Mouse (Mus musculus): ENCODE results near the gene D1Pas1. TPM values are rescaled to one million over a fixed set of nuclear protein-coding genes. Genes with fewer than 3 reads are reported as not detected.

D1Pas1 gene
- polyA plus RNA-seq, 1 experiment from 2014 or later: 0.20 TPM

DNA sequence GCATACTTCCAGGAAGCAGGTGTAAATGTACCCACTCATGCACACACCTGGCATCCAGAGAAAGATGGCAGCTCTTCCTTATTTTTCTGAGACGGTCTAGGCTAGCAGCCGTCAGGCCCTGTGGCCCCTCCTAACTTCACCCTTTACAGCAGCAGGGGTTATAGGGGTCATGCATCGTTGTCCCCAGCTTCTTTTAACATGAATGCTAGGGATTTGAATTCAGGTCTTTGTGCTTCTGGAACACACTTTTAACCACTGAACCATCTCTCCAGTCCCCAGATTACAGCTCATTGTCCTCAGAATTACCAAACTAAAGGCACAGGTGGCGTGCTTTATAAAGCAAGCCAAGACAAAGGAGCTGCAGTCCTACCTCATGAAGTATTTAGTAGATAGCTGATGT is 12.6 kb upstream of the D1Pas1 start:
- H3K4me2 ChIP-seq (replicated peaks): no peak overlapping the region
- WGBS: 79% methylated on average over 4 of the region's 4 CpGs
- ATAC-seq (ENCODE audit: low FRiP score, low read depth): no peak
- no peaks in the 10 kb centered on the region for H3K36me3 ChIP-seq
- H3K4me3 ChIP-seq: no peak overlapping the region
- H3K27me3 ChIP-seq: no peaks in the 10 kb centered on the region; the same call in 1 of the 2 replicates
- H3K9ac ChIP-seq (replicated peaks): no peak overlapping the region
- no peak overlapping the region for H3K27ac ChIP-seq (replicated peaks)
- no peaks in the 10 kb centered on the region for H3K4me1 ChIP-seq
- no peaks in the 10 kb centered on the region for H3K9me3 ChIP-seq

DNA sequence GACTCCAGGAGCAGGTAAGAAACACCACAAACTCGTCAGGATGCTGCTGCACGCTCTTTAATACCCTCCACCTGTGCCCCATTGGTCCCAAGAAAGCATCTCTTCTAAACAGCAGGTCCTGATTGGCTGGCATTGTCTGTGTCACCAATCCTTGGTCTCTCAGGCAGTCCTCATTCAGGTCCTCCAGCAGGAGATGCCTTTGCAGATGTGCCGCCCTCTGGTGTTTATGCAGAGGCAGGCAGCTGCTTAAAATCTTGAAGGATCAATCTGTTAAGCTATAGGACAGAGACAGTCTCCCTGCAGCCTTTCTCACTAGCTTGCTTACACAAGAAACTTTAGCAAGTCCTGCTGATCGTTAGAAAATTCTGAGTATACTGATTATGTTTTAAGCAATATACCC is 7.8 kb upstream of the D1Pas1 start:
- H3K4me2 ChIP-seq (replicated peaks): no peak overlapping the region
- WGBS: 52% methylated on average over 4 of the region's 4 CpGs
- no peak overlapping the region for H3K4me3 ChIP-seq
- no peaks in the 10 kb centered on the region for H3K9me3 ChIP-seq
- no peak for ATAC-seq (ENCODE audit: low FRiP score, low read depth)
- H3K4me1 ChIP-seq: no peaks in the 10 kb centered on the region
- H3K36me3 ChIP-seq: no peaks in the 10 kb centered on the region
- H3K27me3 ChIP-seq: no peaks in the 10 kb centered on the region
- H3K9ac ChIP-seq (replicated peaks): no peak overlapping the region
- no peak overlapping the region for H3K27ac ChIP-seq (replicated peaks)

DNA sequence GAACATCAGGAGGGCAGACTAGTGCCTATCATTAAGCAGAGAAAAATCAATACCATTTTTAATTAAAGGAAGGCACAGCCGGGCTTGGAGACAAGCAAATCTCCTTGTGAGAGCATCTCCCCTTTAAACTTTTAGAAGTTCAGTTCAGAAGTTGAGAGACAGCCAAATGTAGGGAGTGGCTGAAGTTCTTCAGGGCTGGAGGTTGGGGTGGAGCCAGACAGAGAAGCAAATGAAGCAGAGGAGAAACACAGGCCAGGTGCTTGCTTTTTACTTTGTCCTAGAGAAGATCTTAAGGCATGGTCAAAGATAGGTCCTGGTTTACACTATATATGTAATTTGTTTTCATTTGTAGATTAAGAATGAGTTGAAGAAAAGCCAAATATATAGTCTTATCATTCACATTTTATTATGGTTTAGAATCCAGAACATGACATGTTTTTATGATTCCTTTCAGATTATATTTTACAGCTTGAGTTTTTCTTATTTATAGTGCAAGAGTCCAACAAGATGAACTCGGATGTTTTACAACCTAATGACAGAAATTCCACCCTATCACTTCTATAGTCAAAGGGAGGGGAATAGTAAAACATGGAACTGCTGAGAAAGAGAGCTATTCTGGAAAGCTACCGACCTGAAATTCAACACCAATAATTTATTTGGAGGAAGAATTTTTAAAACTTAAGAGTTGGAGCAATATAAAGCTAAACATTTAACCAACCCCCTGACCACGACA is 2.9 kb upstream of the D1Pas1 start:
- H3K4me1 ChIP-seq: no peaks in the 10 kb centered on the region
- ATAC-seq (ENCODE audit: low FRiP score, low read depth): no peak
- H3K4me2 ChIP-seq (replicated peaks): no peak overlapping the region
- no peaks in the 10 kb centered on the region for H3K27me3 ChIP-seq
- no peak overlapping the region for H3K4me3 ChIP-seq
- H3K27ac ChIP-seq (replicated peaks): no peak overlapping the region
- peaks cover 26% of the 10 kb centered on the region for H3K9me3 ChIP-seq
- WGBS: 63% methylated on average over 4 of the region's 4 CpGs
- no peak overlapping the region for H3K9ac ChIP-seq (replicated peaks)
- no peaks in the 10 kb centered on the region for H3K36me3 ChIP-seq

DNA sequence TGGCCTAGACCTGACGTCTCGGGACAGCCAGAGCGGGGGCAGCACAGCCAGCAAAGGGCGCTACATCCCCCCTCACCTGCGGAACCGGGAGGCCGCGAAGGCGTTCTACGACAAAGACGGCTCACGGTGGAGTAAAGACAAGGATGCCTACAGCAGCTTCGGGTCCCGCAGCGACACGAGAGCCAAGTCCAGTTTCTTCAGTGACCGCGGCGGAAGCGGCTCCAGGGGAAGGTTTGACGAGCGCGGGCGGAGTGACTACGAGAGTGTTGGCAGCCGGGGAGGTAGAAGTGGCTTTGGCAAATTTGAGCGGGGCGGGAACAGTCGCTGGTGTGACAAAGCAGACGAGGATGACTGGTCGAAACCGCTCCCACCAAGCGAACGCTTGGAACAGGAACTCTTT is 710 bp downstream of the D1Pas1 start:
- Histone ChIP-seq H3K4me1 (no peaks in the 10 kb centered on the region), H3K27ac (replicated peaks) (no peak overlapping the region), H3K27me3 (no peaks in the 10 kb centered on the region), H3K36me3 (no peaks in the 10 kb centered on the region), H3K4me2 (replicated peaks) (no peak overlapping the region), H3K9ac (replicated peaks) (no peak overlapping the region), H3K9me3 (peaks cover 30% of the 10 kb centered on the region), H3K4me3 (no peak overlapping the region)
- WGBS: 92% methylated on average over 34 of the region's 34 CpGs
- no peak for ATAC-seq (ENCODE audit: low FRiP score, low read depth)

DNA sequence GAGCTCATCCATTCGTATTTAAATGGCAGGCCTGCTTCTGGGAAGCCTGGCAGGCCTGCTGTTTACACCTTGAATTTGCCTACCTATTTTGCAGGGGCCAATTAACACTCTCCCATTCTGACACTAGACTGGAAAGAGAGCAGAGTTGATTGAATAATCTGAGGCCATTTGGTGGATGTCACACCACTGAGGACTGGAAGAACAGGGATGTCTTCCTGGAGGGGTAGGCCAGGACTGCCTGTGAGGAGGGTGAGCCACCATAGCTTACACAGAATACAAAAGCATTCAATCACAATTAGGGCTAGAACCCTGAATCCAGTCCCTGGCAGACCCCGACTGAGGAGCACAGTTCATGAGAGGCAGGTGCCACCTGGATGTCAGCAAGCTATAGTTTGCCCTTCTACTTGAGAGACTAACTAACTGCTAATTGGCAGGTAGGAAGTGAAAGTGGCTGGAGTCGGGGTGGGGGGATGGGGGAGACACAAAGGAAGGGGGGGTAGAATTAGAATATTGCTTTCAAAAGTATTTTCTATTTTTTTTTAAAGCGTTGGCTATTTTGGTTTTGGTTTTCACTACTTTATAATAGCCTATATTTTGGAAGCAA is 9.8 kb downstream of the D1Pas1 start:
- Histone ChIP-seq H3K9me3 (no peaks in the 10 kb centered on the region), H3K4me2 (replicated peaks) (no peak overlapping the region), H3K4me1 (peaks cover 17% of the 10 kb centered on the region), H3K9ac (replicated peaks) (no peak overlapping the region), H3K27ac (replicated peaks) (no peak overlapping the region), H3K27me3 (no peaks in the 10 kb centered on the region), H3K4me3 (no peak overlapping the region), H3K36me3 (no peaks in the 10 kb centered on the region)
- no peak for ATAC-seq (ENCODE audit: low FRiP score, low read depth)
- WGBS: 71% methylated on average over 4 of the region's 4 CpGs

DNA sequence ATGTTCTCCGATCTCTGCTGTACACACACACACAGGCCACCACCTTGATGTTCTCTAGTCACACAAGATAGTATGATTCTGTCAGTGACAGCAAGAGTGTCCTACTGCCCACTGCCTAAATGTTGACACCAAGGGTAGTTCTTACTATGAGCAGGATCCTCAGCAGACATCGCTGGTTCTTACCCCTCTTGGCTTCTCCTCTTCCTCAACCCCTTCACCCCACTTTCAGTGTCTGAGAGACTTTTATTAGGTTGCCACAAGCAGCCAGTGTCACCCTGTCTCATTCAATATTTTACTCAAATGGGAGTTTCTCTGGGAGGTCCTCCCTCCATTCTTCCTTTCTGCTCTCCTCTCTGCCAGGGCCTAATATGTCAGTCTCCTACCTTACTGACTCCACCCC is 10.6 kb downstream of the D1Pas1 start:
- H3K4me1 ChIP-seq: peaks cover 17% of the 10 kb centered on the region
- 95% methylated on average over 2 of the region's 2 CpGs for WGBS
- no peak for ATAC-seq (ENCODE audit: low FRiP score, low read depth)
- no peak overlapping the region for H3K4me3 ChIP-seq
- H3K27me3 ChIP-seq: no peaks in the 10 kb centered on the region
- no peak overlapping the region for H3K27ac ChIP-seq (replicated peaks)
- no peak overlapping the region for H3K9ac ChIP-seq (replicated peaks)
- no peak overlapping the region for H3K4me2 ChIP-seq (replicated peaks)
- H3K9me3 ChIP-seq: no peaks in the 10 kb centered on the region
- no peaks in the 10 kb centered on the region for H3K36me3 ChIP-seq

DNA sequence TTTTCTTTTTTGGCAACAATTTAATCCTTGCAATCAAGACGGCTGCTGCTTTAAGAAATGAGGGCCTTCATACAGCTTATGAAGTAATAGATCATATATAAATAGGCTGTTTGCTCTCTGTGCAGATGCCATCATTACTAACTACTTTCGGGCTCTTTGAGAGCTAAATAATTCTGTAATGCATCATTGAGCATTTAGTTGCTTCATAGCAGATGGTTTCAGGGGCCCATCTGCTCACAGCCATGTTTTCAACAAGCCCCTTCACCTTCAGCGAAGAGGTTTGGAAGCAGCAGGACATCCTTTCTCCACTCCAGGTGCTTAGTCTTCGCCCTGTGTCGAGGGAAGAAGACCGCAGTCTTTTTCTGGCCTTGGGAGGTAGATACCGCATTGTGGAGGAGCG is 12.2 kb downstream of the D1Pas1 start:
- Histone ChIP-seq H3K9ac (replicated peaks) (no peak overlapping the region), H3K4me1 (peaks cover 17% of the 10 kb centered on the region), H3K4me2 (replicated peaks) (no peak overlapping the region), H3K27me3 (no peaks in the 10 kb centered on the region), H3K9me3 (no peaks in the 10 kb centered on the region), H3K36me3 (no peaks in the 10 kb centered on the region), H3K4me3 (no peak overlapping the region), H3K27ac (replicated peaks) (no peak overlapping the region)
- no peak for ATAC-seq (ENCODE audit: low FRiP score, low read depth)
- 72% methylated on average over 8 of the region's 8 CpGs for WGBS

DNA sequence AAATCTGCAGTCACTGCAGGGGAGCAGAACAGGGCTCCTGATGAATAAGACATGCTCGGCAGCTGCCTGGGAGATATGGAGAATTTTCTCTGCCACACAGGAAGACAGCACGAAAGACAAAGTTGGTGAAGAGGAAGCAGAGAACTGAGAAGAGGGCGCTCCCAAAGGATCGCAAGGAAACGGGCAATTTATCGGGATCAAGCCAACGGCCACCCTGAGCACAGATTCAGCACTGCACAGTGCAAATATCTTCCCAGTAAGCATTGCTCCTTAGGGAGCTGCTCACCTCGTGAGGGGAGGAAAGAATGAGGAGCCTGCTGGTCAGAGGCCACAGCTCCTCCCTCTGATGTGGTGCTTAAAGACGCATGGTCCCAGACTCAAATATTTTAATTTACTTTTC is 13.3 kb downstream of the D1Pas1 start:
- H3K27ac ChIP-seq (replicated peaks): 0 out of 2 replicates have a peak overlapping the region, but pooled peaks have one; percentile 20

DNA sequence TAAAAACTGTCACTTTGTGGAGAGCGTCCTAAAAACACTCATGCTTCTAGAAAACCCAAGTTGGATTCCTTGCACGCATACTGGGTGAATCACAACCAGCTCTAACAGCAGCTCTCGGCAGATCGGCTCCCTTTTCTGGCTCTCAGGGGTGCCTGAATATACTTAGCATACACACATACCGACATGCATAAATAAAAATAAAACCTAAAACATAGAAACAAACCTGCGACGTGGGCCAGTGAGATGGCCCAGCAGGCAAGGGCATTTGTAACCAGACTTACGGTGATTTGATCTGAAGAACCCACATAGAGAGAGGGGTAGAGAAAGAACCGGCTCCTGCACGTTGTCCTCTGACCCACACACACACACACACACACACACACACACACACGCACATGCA is 17.9 kb downstream of the D1Pas1 start:
- H3K9ac ChIP-seq (replicated peaks): no peak overlapping the region
- no peak for ATAC-seq (ENCODE audit: low FRiP score, low read depth)
- 90% methylated on average over 11 of the region's 11 CpGs for WGBS
- no peak overlapping the region for H3K4me2 ChIP-seq (replicated peaks)
- no peak overlapping the region for H3K4me3 ChIP-seq
- H3K36me3 ChIP-seq: no peaks in the 10 kb centered on the region
- H3K9me3 ChIP-seq: no peaks in the 10 kb centered on the region
- H3K4me1 ChIP-seq: peaks cover 20% of the 10 kb centered on the region
- H3K27ac ChIP-seq (replicated peaks): no peak overlapping the region
- peaks cover 6% of the 10 kb centered on the region; the same call in 1 of the 2 replicates for H3K27me3 ChIP-seq

More for the DNA sequence above, 13.3 kb downstream of the D1Pas1 start:
- WGBS: 61% methylated on average over 9 of the region's 9 CpGs
- H3K4me3 ChIP-seq: no peak overlapping the region
- ATAC-seq (ENCODE audit: low FRiP score, low read depth): no peak
- no peak overlapping the region for H3K4me2 ChIP-seq (replicated peaks)
- peaks cover 17% of the 10 kb centered on the region for H3K4me1 ChIP-seq
- no peaks in the 10 kb centered on the region for H3K9me3 ChIP-seq
- no peaks in the 10 kb centered on the region for H3K27me3 ChIP-seq
- no peak overlapping the region for H3K9ac ChIP-seq (replicated peaks)
- H3K36me3 ChIP-seq: no peaks in the 10 kb centered on the region

DNA sequence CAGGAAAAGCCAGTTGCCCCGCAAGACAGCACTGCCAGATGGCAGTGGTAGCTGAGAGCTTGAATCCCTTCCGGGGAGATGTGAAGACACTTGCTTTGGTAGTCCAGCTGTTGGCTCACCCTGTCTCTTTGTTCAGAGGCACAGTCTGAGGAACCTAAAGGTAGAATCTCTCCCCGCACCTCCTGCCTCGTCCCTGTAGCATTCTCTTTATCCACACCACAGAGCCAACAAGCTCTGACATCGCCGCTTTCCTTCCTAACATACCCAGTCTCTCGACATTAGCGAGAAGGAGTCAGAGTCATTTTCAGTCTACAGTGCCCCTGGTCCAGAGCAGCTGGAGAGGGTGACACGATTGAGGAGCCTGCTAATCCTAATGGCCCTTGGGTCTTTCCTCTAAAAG is 18.9 kb downstream of the D1Pas1 start:
- Histone ChIP-seq H3K27ac (replicated peaks) (no peak overlapping the region), H3K36me3 (no peaks in the 10 kb centered on the region), H3K27me3 (peaks cover 6% of the 10 kb centered on the region; the same call in 1 of the 2 replicates), H3K4me3 (no peak overlapping the region), H3K4me2 (replicated peaks) (no peak overlapping the region), H3K4me1 (peaks cover 11% of the 10 kb centered on the region), H3K9ac (replicated peaks) (no peak overlapping the region), H3K9me3 (no peaks in the 10 kb centered on the region)
- no peak for ATAC-seq (ENCODE audit: low FRiP score, low read depth)
- 81% methylated on average over 9 of the region's 9 CpGs for WGBS

DNA sequence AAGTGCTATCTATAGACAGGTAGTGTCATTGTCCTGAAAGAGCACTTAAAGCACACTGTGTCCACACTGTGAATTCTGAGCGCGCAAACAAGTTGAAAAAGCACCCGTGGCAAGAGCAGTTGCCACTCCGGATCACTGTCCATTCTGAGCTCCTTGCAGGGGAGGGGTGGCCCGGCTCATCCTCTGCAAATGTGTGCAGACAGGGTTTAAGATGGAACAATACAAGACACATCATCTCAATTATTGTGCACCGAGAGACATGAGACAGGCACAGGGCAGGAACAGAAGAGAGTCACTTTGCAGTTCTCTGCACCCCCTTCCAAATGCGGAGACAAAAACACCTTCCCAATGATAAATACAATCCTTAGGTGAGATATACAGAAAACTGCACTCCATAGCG is 19.3 kb downstream of the D1Pas1 start:
- peaks cover 6% of the 10 kb centered on the region; the same call in 1 of the 2 replicates for H3K27me3 ChIP-seq
- WGBS: 75% methylated on average over 8 of the region's 8 CpGs
- peaks cover 11% of the 10 kb centered on the region for H3K4me1 ChIP-seq
- no peaks in the 10 kb centered on the region for H3K9me3 ChIP-seq
- no peak overlapping the region for H3K9ac ChIP-seq (replicated peaks)
- no peaks in the 10 kb centered on the region for H3K36me3 ChIP-seq
- H3K27ac ChIP-seq (replicated peaks): no peak overlapping the region
- ATAC-seq (ENCODE audit: low FRiP score, low read depth): no peak
- no peak overlapping the region for H3K4me2 ChIP-seq (replicated peaks)
- H3K4me3 ChIP-seq: no peak overlapping the region

DNA sequence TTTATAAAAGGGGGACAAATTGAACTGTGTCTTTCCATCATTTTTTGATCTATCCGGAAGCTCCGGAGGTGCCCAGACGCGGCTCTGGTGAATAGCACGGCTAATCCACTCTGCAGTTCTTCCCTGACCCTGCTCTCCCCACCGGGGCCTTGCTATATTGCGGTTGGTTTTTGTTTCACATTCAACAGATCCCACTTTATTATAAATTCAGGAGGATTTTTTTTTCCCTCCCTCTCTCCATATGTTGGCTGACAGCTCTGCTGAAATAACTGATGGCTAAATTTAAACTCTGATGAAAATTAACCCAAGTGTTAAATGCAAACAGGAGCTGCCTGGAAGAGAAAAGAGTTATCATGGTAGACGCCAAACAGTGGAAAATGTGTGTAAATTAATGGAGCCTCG is 21.1 kb downstream of the D1Pas1 start:
- peaks cover 11% of the 10 kb centered on the region for H3K4me1 ChIP-seq
- no peak overlapping the region for H3K9ac ChIP-seq (replicated peaks)
- H3K9me3 ChIP-seq: peaks cover 8% of the 10 kb centered on the region; the same call in 1 of the 2 replicates
- ATAC-seq (ENCODE audit: low FRiP score, low read depth): peak; percentile 65; the same call in 1 of the 2 replicates
- H3K4me3 ChIP-seq: no peak overlapping the region
- WGBS: 35% methylated on average over 9 of the region's 9 CpGs
- peaks cover 6% of the 10 kb centered on the region; the same call in 1 of the 2 replicates for H3K27me3 ChIP-seq
- no peaks in the 10 kb centered on the region for H3K36me3 ChIP-seq
- H3K27ac ChIP-seq (replicated peaks): no peak overlapping the region
- H3K4me2 ChIP-seq (replicated peaks): 0 out of 2 replicates have a peak overlapping the region, but pooled peaks have one; percentile 5
